Mouse (Mus musculus) myocyte (in vitro differentiated cells): ENCODE measurements around the gene Fam217b. TPM values are rescaled to one million over a fixed set of nuclear protein-coding genes. Genes with fewer than 3 reads are reported as not detected.

Experiments
- H3K27me3 ChIP-seq: one replicate; pipeline ENCODE4 v1.6.1; 2011; ENCODE audit not compliant: control insufficient read depth, insufficient read depth, insufficient read length
- H3K36me3 ChIP-seq: one replicate; pipeline ENCODE4 v1.6.1; 2011; ENCODE audit not compliant: control insufficient read depth, insufficient read depth
- H3K4me2 ChIP-seq: one replicate; pipeline ENCODE4 v1.6.1; 2011; ENCODE audit warnings: low read depth, control low read depth
- H3K4me3 ChIP-seq: one replicate; pipeline ENCODE4 v1.5.1; 2011; ENCODE audit warnings: mild to moderate bottlenecking, control low read depth, moderate library complexity
- H3K79me2 ChIP-seq: one replicate; pipeline ENCODE4 v1.6.1; 2011; ENCODE audit not compliant: control insufficient read depth, insufficient read depth
- H3ac ChIP-seq: one replicate; pipeline ENCODE4 v1.6.1; 2011; ENCODE audit not compliant: control insufficient read depth, insufficient read length
- CEBPB ChIP-seq: IDR thresholded peaks from 2 replicates; pipeline ENCODE4 v1.6.1; 2011; ENCODE audit warnings: mild to moderate bottlenecking, moderate library complexity; ENCODE audit not compliant: poor library complexity, insufficient read depth, severe bottlenecking
- E2F4 ChIP-seq: IDR thresholded peaks from one replicate; pipeline ENCODE4 v1.6.1; 2011; ENCODE audit warnings: mild to moderate bottlenecking, control low read depth, moderate library complexity; ENCODE audit not compliant: insufficient read depth
- MAX ChIP-seq: IDR thresholded peaks from one replicate; pipeline ENCODE4 v1.6.1; 2011; ENCODE audit warnings: low read depth, mild to moderate bottlenecking, control low read depth
- MYOD1 ChIP-seq, 3 experiments: IDR thresholded peaks; one replicate each; pipeline ENCODE4 v1.6.1; 2011; ENCODE audit warnings: control low read depth in 2 of 3, low read depth in 2 of 3, mild to moderate bottlenecking in 2 of 3, moderate library complexity in 1 of 3; ENCODE audit not compliant: insufficient read length in 2 of 3, control insufficient read depth in 1 of 3
- MYOG ChIP-seq, 3 experiments: IDR thresholded peaks; one replicate each; pipeline ENCODE4 v1.6.1; 2011; ENCODE audit warnings: control low read depth in 2 of 3, low read depth in 2 of 3, mild to moderate bottlenecking in 2 of 3; ENCODE audit not compliant: insufficient read length in 2 of 3, control insufficient read depth in 1 of 3, insufficient read depth in 1 of 3
- POLR2A ChIP-seq: IDR thresholded peaks from one replicate; pipeline ENCODE4 v1.6.1; 2011; ENCODE audit warnings: low read depth, mild to moderate bottlenecking, control low read depth, moderate library complexity; ENCODE audit not compliant: insufficient read length
- POLR2AphosphoS2 ChIP-seq: IDR thresholded peaks from one replicate; pipeline ENCODE4 v1.6.1; 2011; ENCODE audit warnings: low read depth, control low read depth; ENCODE audit not compliant: insufficient read length
- REST ChIP-seq: IDR thresholded peaks from one replicate; pipeline ENCODE4 v1.6.1; 2011; ENCODE audit warnings: mild to moderate bottlenecking, control low read depth, moderate library complexity; ENCODE audit not compliant: insufficient read depth, insufficient read length
- SRF ChIP-seq: IDR thresholded peaks from one replicate; pipeline ENCODE4 v1.6.1; 2011; ENCODE audit warnings: low read depth; ENCODE audit not compliant: control insufficient read depth, insufficient read length
- TCF12 ChIP-seq: IDR thresholded peaks from one replicate; pipeline ENCODE4 v1.6.1; 2011; ENCODE audit warnings: mild to moderate bottlenecking, control low read depth; ENCODE audit not compliant: poor library complexity, insufficient read depth, severe bottlenecking
- TCF3 ChIP-seq: IDR thresholded peaks from one replicate; pipeline ENCODE4 v1.6.1; 2011; ENCODE audit warnings: low read depth, control low read depth; ENCODE audit not compliant: insufficient read length
- USF1 ChIP-seq: IDR thresholded peaks from one replicate; pipeline ENCODE4 v1.6.1; 2011; ENCODE audit warnings: low read depth, mild to moderate bottlenecking, control low read depth, moderate library complexity
- polyA plus RNA-seq: library from polyadenylated mRNA; unstranded; fragments of >200 nt; fragmentation: generic; extraction: Trizol; gene quantifications from one replicate; pipeline ENCODE4 v1.2.1, GENCODE M21; 2012; ENCODE audit warnings: missing spikeins

The Fam217b gene
- polyA plus RNA-seq, 1 experiment: 0.01 TPM

DNA sequence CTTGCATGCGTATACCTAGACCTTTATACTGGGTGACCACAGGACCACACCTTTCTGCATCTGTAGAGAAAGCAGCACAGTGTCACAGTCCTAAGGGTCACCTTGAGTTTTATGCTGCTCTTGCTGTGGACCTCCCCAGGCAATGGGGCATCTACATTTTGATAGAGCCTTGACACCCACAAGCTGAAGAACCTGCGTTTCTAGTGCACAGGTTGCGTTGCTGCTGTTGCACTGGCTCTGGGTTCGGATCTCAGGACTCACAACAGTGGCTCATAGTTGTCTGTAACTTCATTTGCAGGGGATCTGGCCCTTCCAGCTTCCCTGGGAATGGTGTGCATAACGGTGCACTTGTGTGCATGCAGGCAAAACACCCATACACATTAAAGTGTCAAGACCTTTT is 12.9 kb downstream of the Fam217b start:
- Histone ChIP-seq H3K27me3 (no peaks in the 10 kb centered on the region), H3K4me3 (no peak overlapping the region), H3K79me2 (no peaks in the 10 kb centered on the region), H3K36me3 (no peaks in the 10 kb centered on the region), H3K4me2 (no peak overlapping the region), H3ac (no peak overlapping the region)
- TF ChIP-seq MYOD1 (IDR thresholded peaks at IDR 0.05; ENCODE audit: control insufficient read depth in 1 of 3, insufficient read length in 2 of 3, low read depth in 2 of 3) (no peak), TCF12 (no peak), REST (no peak), SRF (no peak), E2F4 (no peak), POLR2A (no peak), MYOG (IDR thresholded peaks at IDR 0.05; ENCODE audit: control insufficient read depth in 1 of 3, insufficient read depth in 1 of 3, insufficient read length in 2 of 3, low read depth in 2 of 3) (no peak), MAX (no peak), TCF3 (no peak), USF1 (no peak), CEBPB (no peak), POLR2AphosphoS2 (no peak)

DNA sequence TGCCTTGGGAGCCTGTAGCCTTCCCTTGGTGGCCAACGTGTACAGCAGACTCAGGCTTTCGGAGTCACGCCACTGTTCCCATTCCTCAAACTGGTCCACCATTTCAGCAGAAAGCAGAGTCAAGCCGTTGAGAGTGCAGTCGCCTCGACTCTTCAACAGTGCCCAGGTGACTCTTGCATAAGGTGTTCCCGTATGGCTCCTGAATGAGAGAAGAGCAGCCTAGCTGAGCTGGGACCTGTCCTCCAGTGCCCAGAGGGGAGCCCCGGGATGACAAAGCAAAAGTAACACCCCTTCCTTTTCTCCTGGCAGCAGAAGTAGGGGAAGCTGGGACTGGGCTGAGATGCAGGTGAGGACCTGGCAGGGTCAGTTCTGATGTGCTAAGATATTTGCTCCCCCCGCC is 13.9 kb downstream of the Fam217b start:
- H3K36me3 ChIP-seq: no peaks in the 10 kb centered on the region
- H3K27me3 ChIP-seq: no peaks in the 10 kb centered on the region
- H3K4me3 ChIP-seq: no peak overlapping the region
- H3ac ChIP-seq: no peak overlapping the region
- H3K4me2 ChIP-seq: no peak overlapping the region
- TF ChIP-seq SRF (no peak), MYOD1 (IDR thresholded peaks at IDR 0.05; ENCODE audit: control insufficient read depth in 1 of 3, insufficient read length in 2 of 3, low read depth in 2 of 3) (no peak), POLR2AphosphoS2 (no peak), REST (no peak), E2F4 (no peak), TCF3 (no peak), CEBPB (no peak), TCF12 (no peak), POLR2A (no peak), USF1 (no peak), MAX (no peak), MYOG (IDR thresholded peaks at IDR 0.05; ENCODE audit: control insufficient read depth in 1 of 3, insufficient read depth in 1 of 3, insufficient read length in 2 of 3, low read depth in 2 of 3) (no peak)
- no peaks in the 10 kb centered on the region for H3K79me2 ChIP-seq

GRCm38 (mm10) chr2:178428676-178429075 is 14.4 kb downstream of the Fam217b start:
- H3K36me3 ChIP-seq: no peaks in the 10 kb centered on the region
- no peak overlapping the region for H3K4me3 ChIP-seq
- no peak overlapping the region for H3K4me2 ChIP-seq
- H3ac ChIP-seq: no peak overlapping the region
- no peaks in the 10 kb centered on the region for H3K27me3 ChIP-seq
- TF ChIP-seq POLR2AphosphoS2 (no peak), MYOG (IDR thresholded peaks at IDR 0.05; ENCODE audit: control insufficient read depth in 1 of 3, insufficient read depth in 1 of 3, insufficient read length in 2 of 3, low read depth in 2 of 3) (no peak), CEBPB (no peak), E2F4 (no peak), TCF12 (no peak), MAX (no peak), USF1 (no peak)
- no peaks in the 10 kb centered on the region for H3K79me2 ChIP-seq

DNA sequence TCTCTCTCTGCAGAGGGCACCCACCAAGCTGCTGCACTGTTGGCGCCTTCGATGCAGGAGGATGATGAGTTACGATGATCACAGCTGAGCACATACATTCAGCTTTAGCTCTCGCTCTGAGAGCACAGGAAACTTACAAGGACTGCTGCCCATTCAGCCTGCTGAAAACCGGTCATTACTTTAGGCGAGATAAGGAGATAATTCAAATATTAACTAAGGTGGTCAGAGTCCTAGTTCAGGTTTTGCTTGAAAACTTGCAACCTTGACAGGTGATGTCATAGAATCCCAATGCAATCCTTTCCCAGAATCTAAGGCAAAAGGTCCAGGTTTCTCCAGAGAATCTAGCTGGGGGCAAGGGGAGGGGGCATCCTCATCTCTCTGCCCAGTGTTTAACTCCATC is 15.1 kb downstream of the Fam217b start:
- H3K36me3 ChIP-seq: no peaks in the 10 kb centered on the region
- no peaks in the 10 kb centered on the region for H3K79me2 ChIP-seq
- H3K27me3 ChIP-seq: no peaks in the 10 kb centered on the region
- TF ChIP-seq E2F4 (no peak), POLR2AphosphoS2 (no peak), MAX (no peak), MYOD1 (IDR thresholded peaks at IDR 0.05; ENCODE audit: control insufficient read depth in 1 of 3, insufficient read length in 2 of 3, low read depth in 2 of 3) (no peak), MYOG (IDR thresholded peaks at IDR 0.05; ENCODE audit: control insufficient read depth in 1 of 3, insufficient read depth in 1 of 3, insufficient read length in 2 of 3, low read depth in 2 of 3) (no peak), USF1 (no peak), SRF (no peak), TCF3 (no peak), TCF12 (no peak), POLR2A (no peak), REST (no peak)
- no peak overlapping the region for H3K4me2 ChIP-seq
- H3ac ChIP-seq: no peak overlapping the region
- no peak overlapping the region for H3K4me3 ChIP-seq

GRCm38 (mm10) chr2:178430231-178430630 is 15.9 kb downstream of the Fam217b start, which contains the start of gene Cdh26:
TSS of gene Cdh26 (plus strand) at chr2:178430531.
- Histone ChIP-seq H3K36me3 (no peaks in the 10 kb centered on the region), H3K4me2 (no peak within 1 kb of the TSS), H3ac (no peak within 1 kb of the TSS), H3K4me3 (no peak within 1 kb of the TSS), H3K27me3 (no peaks in the 10 kb centered on the region), H3K79me2 (no peaks in the 10 kb centered on the region)
- no peak for TF ChIP-seq E2F4
- no peak for TF ChIP-seq MYOG (IDR thresholded peaks at IDR 0.05; ENCODE audit: control insufficient read depth in 1 of 3, insufficient read depth in 1 of 3, insufficient read length in 2 of 3, low read depth in 2 of 3)
- no peak for TF ChIP-seq CEBPB
- no peak for TF ChIP-seq TCF3
- TF ChIP-seq TCF12: no peak
- no peak for TF ChIP-seq REST
- TF ChIP-seq POLR2A: no peak
- no peak for TF ChIP-seq USF1
- TF ChIP-seq MYOD1 (IDR thresholded peaks at IDR 0.05; ENCODE audit: control insufficient read depth in 1 of 3, insufficient read length in 2 of 3, low read depth in 2 of 3): no peak
- TF ChIP-seq MAX: no peak
- no peak for TF ChIP-seq POLR2AphosphoS2
- no peak for TF ChIP-seq SRF
